Mouse (Mus musculus): Measurements from ENCODE around the gene Card9. TPM values are rescaled to one million over a fixed set of nuclear protein-coding genes. Genes with fewer than 3 reads are reported as not detected.

The Card9 gene
- 1.0 and 1.7 TPM in 2 replicates for polyA plus RNA-seq (2016; fragmentation: Nextera tagmentation; extraction: Ambion mirVana)

DNA sequence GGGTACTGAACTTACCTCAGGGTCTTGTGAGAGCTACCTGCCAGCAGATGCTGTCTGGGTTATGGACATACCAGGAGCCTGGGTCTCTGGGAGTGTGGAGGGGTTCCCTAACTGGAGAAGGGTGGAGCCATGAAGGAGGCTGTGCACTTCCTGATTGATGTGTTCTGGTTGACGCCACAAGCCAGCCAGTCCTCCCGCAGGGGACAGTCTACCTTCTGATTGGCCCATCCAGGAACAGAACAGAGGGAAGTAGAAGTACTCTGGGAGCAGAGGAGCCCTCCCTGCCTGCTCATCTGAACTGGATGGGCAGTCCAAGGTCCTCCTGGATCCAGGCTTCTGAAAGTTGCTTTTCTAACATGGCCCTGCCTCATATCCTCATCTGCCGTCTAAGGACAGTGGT is at the start of gene Card9:
Gene Card9 (minus strand): TSS at position 147 of the 400 bp plus-strand sequence.
- no peaks in the 10 kb centered on the region for H3K27me3 ChIP-seq (replicated peaks)
- H3K27ac ChIP-seq: no peak within 1 kb of the TSS
- no peak within 1 kb of the TSS for H3K9ac ChIP-seq
- no peak for ATAC-seq (ENCODE audit: low FRiP score, low read depth)
- no peak within 1 kb of the TSS for H3K4me2 ChIP-seq (replicated peaks)
- no peaks in the 10 kb centered on the region for H3K4me1 ChIP-seq
- H3K4me3 ChIP-seq: no peak within 1 kb of the TSS
- no peaks in the 10 kb centered on the region for H3K9me3 ChIP-seq
- H3K36me3 ChIP-seq: peaks cover 30% of the 10 kb centered on the region
- whole genome bisulfite sequencing: 58% methylated on average over 3 of the region's 3 CpGs

DNA sequence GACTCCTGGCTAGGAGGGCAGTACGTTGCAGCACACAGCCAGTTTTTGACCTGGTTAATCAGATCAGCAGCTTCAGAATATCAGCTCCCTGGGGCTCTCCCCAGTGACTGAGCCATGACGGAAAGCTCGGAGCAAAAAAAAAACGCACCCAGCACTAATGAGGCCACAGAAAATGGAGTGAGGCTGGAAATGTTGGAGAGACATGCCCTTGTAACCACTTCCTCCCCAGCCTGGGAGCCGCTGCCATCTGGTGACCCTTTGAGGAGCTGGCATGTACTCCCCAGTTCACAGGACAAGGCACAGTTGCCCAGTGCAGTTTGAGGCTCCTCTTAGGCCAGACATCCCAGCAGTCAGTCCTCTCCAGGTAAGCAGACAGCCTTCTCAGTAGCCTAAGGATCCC is 49.4 kb upstream of the Card9 start:
- 80% methylated on average over 5 of the region's 5 CpGs for WGBS
- Histone ChIP-seq H3K4me2 (replicated peaks) (no peak overlapping the region), H3K27ac (no peak overlapping the region), H3K9ac (no peak overlapping the region), H3K36me3 (peaks cover 59% of the 10 kb centered on the region), H3K4me1 (peaks cover 32% of the 10 kb centered on the region), H3K9me3 (no peaks in the 10 kb centered on the region), H3K27me3 (replicated peaks) (no peaks in the 10 kb centered on the region), H3K4me3 (no peak overlapping the region)
- ATAC-seq (ENCODE audit: low FRiP score, low read depth): no peak

DNA sequence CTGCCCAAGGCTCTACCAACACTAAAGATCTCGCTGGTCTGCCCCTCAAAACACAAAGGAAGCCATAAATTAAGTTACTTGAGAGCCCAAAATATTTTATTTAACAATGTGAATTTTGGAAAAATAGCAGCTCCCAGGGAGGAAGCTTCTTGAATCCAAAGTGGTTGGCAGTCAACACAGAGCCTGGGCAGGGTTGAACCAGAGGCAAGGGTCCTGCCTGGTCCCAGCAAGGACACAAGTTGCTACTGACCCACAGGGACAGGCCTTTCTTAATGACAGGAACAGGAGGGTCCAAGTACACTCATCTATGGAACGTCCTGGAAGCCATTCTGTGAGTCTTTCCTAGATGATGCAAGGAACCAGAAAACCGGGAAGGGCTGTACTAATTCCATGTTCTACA is 48.6 kb upstream of the Card9 start:
- no peaks in the 10 kb centered on the region for H3K9me3 ChIP-seq
- no peak overlapping the region for H3K9ac ChIP-seq
- peak overlapping the region; percentile 92; the same call in 1 of the 2 replicates for H3K4me3 ChIP-seq
- H3K36me3 ChIP-seq: peaks cover 53% of the 10 kb centered on the region
- H3K27me3 ChIP-seq (replicated peaks): no peaks in the 10 kb centered on the region
- peak overlapping the region; percentile 81 for H3K4me2 ChIP-seq (replicated peaks)
- ATAC-seq (ENCODE audit: low FRiP score, low read depth): peak; percentile 49; the same call in 1 of the 2 replicates
- 59% methylated on average over 3 of the region's 3 CpGs for WGBS
- H3K4me1 ChIP-seq: peaks cover 38% of the 10 kb centered on the region
- H3K27ac ChIP-seq: no peak overlapping the region

DNA sequence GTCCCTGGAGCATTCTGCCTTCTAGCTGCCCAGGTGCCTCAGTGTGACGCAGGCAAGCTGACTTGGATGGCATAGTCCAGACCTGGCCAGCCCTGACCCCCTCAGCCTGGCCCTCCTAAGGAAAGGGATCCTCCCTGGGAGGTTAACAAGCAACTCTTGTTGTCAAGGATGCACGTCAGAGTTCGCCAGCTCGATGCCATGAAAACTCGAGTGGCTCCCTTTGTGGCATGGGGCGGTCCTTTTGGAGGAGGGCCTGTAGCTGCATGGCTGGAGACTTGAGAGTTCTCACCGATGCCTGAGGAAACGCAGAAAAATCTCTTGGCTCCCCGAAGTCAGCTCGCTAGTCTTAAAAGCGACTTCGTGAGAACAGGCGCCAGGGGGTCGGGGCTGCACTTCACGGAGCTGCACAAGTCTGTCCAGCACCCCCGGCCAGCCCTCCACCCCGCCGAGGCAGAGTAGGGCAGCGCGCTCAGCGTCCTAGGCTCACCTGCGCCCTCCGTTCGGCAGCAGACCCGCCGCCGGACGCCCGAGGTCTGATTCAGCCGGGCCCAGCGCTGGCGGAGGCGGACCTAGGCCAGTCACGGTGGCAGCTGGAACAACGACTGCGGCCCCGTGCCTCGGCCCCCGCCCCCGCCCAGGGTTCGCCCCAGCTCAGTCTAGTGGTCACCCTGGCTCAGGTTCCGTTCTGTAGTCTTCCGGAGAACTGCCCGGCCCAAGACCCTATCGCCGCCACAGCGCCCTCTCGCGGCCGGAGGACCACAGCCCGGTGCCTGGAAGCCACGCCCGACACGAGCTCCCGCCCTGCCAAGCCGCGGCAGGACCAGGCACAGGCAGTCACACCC is 48.0 kb upstream of the Card9 start, which contains the start of gene Inpp5e:
Gene Inpp5e (minus strand): TSS at position 689 of the 842 bp plus-strand sequence.
- ATAC-seq (ENCODE audit: low FRiP score, low read depth): peak; percentile 94
- H3K9ac ChIP-seq: peak within 1 kb of the TSS; percentile 92
- H3K4me2 ChIP-seq (replicated peaks): peak within 1 kb of the TSS; percentile 81
- H3K27ac ChIP-seq: peak within 1 kb of the TSS; percentile 26; the same call in 1 of the 2 replicates
- peaks cover 46% of the 10 kb centered on the region for H3K36me3 ChIP-seq
- H3K4me1 ChIP-seq: peaks cover 38% of the 10 kb centered on the region
- H3K4me3 ChIP-seq: peak within 1 kb of the TSS; percentile 92
- no peaks in the 10 kb centered on the region for H3K27me3 ChIP-seq (replicated peaks)
- H3K9me3 ChIP-seq: no peaks in the 10 kb centered on the region
- under 1% methylated on average over 57 of the region's 57 CpGs for WGBS

DNA sequence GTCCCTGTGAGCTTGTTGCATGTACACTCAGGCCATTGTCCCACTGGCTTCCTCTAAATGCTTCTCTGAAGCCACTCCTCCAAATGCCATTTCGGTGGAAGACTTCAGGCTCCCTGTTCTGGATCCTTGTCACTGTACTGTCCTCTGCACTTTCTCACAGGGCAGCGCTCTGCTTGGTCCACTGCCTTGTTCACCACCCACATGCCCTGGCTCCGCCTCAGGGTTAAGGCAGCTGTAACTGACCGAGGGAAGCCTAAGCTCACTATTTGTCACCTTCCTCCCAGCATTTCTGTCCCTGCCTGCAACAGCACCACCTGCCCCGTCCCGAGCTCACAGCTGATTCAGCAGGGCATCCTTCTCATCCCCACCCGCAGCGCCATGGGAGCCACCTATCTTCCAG is 42.6 kb upstream of the Card9 start:
- no peak overlapping the region for H3K27ac ChIP-seq

DNA sequence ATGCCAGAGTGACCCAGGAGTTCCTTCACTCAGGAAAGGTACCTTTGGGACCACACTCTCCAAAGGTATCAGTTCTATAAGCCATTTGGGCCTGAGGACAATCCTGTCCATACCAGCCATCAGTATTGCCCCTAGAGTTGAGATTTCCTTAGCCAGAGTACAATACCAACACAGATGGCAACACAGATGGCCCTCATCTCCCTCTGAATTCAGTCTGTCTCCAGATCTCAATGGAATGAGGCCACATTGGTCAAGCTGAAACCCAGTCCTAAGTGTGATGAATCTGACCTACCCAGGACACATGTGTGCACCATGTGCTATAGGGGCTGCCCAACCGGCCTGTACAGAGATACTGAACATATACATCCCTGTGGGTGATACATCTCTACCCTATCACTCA is 41.5 kb upstream of the Card9 start:
- Histone ChIP-seq H3K9ac (no peak overlapping the region), H3K27me3 (replicated peaks) (no peaks in the 10 kb centered on the region), H3K27ac (no peak overlapping the region), H3K9me3 (no peaks in the 10 kb centered on the region), H3K4me1 (peaks cover 26% of the 10 kb centered on the region), H3K4me2 (replicated peaks) (no peak overlapping the region), H3K36me3 (peaks cover 51% of the 10 kb centered on the region), H3K4me3 (no peak overlapping the region)
- 89% methylated on average over 1 of the region's 1 CpGs for WGBS
- no peak for ATAC-seq (ENCODE audit: low FRiP score, low read depth)

More for the DNA sequence above, 42.6 kb upstream of the Card9 start:
- no peak overlapping the region for H3K4me3 ChIP-seq
- no peak overlapping the region for H3K4me2 ChIP-seq (replicated peaks)
- H3K27me3 ChIP-seq (replicated peaks): no peaks in the 10 kb centered on the region
- H3K36me3 ChIP-seq: peaks cover 43% of the 10 kb centered on the region
- H3K4me1 ChIP-seq: peaks cover 36% of the 10 kb centered on the region
- no peak overlapping the region for H3K9ac ChIP-seq
- WGBS: 79% methylated on average over 8 of the region's 8 CpGs
- H3K9me3 ChIP-seq: no peaks in the 10 kb centered on the region
- ATAC-seq (ENCODE audit: low FRiP score, low read depth): no peak

DNA sequence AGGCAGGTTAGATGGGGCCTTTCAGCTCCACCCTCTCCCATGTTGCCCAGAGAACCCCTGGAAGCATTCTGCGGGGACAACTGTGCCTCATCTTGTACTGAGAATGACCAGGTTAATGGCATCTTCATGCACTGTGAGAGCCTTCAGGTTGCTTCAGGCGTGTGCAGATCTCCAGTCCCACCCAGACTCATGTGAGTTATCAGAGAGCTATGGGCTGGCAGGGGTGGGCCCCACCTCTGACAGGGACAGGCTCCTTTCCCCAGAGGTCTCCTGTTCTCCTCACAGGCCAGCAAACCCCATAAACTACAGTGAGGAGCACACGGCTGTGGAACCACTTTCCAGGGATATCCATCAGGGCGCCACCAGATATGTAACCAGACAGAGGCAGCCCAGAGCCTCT is 40.3 kb upstream of the Card9 start:
- ATAC-seq (ENCODE audit: low FRiP score, low read depth): no peak
- peaks cover 13% of the 10 kb centered on the region for H3K4me1 ChIP-seq
- 90% methylated on average over 4 of the region's 4 CpGs for WGBS
- no peak overlapping the region for H3K27ac ChIP-seq
- no peak overlapping the region for H3K4me3 ChIP-seq
- H3K9me3 ChIP-seq: no peaks in the 10 kb centered on the region
- H3K36me3 ChIP-seq: peaks cover 58% of the 10 kb centered on the region
- H3K4me2 ChIP-seq (replicated peaks): no peak overlapping the region
- H3K9ac ChIP-seq: no peak overlapping the region
- H3K27me3 ChIP-seq (replicated peaks): no peaks in the 10 kb centered on the region

DNA sequence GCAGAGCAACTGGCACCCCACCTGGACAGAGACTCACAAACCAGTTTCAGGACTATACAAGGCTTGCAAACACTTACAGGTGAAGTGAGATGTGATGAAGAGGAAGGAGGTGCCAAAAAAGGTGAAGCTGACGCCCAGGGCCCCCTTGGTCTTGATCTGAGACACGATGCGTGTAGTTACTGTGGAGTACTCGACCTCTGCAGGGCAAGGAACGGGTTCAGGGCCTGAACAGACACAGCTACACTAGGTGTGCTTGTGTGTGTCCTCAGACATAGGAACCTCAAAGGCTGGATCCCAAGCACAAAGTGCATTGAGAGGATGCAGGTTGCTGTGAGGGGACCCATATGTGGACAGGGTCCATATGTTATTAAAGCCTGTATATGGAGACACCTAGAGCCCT is 39.6 kb upstream of the Card9 start:
- Histone ChIP-seq H3K9me3 (no peaks in the 10 kb centered on the region), H3K9ac (no peak overlapping the region), H3K27me3 (replicated peaks) (no peaks in the 10 kb centered on the region), H3K4me2 (replicated peaks) (no peak overlapping the region), H3K4me1 (0 out of 2 replicates have a peak, but pooled peaks cover 7% of the 10 kb centered on the region), H3K27ac (no peak overlapping the region), H3K36me3 (peaks cover 65% of the 10 kb centered on the region), H3K4me3 (no peak overlapping the region)
- WGBS: 91% methylated on average over 5 of the region's 5 CpGs
- no peak for ATAC-seq (ENCODE audit: low FRiP score, low read depth)

DNA sequence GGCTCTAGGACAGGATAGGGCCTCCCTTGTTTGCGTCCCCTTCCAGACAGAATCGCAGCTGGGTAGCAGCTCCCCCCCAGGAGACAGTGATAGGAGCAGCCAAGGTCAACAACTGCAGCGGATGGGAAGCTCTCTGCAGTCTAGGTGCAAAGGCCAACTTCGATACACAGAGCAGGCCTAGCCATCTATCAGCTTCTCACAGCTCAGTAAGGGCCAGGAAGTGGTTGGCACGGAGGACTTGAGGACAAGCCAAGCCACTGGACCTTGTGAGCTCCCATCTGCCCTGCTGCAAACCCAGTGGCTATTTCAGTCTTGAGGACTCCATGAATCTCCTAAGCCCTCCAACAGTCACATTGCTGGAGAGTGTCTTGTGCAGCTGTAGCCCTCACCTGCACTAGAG is 38.9 kb upstream of the Card9 start:
- Histone ChIP-seq H3K4me2 (replicated peaks) (no peak overlapping the region), H3K27ac (no peak overlapping the region), H3K4me3 (no peak overlapping the region), H3K36me3 (peaks cover 72% of the 10 kb centered on the region), H3K27me3 (replicated peaks) (no peaks in the 10 kb centered on the region), H3K4me1 (0 out of 2 replicates have a peak, but pooled peaks cover 1% of the 10 kb centered on the region), H3K9ac (no peak overlapping the region), H3K9me3 (no peaks in the 10 kb centered on the region)
- WGBS: 90% methylated on average over 5 of the region's 5 CpGs
- ATAC-seq (ENCODE audit: low FRiP score, low read depth): no peak

DNA sequence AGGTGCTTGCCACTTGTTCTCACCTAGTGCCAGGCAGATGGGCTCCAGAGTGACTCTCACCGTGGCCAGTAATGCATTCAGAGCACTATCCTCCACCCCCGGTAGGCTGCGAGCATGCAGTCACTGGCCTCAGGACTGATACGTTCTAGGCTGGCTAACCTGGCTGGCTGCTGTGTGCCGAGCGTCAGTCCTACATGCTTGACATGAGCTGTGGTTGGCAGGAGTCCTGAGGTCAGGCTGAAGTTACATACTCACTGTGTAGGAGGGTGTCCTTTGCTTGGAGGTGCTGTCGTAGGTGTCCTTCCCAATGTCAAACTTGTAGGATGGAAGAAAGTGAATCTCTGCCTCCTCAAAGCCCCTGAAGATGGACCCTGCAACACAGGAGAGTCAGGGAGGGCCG is 38.3 kb upstream of the Card9 start:
- WGBS: 94% methylated on average over 8 of the region's 8 CpGs
- H3K9me3 ChIP-seq: no peaks in the 10 kb centered on the region
- H3K9ac ChIP-seq: no peak overlapping the region
- no peak for ATAC-seq (ENCODE audit: low FRiP score, low read depth)
- no peaks in the 10 kb centered on the region for H3K4me1 ChIP-seq
- no peak overlapping the region for H3K4me3 ChIP-seq
- no peak overlapping the region for H3K4me2 ChIP-seq (replicated peaks)
- no peaks in the 10 kb centered on the region for H3K27me3 ChIP-seq (replicated peaks)
- H3K27ac ChIP-seq: no peak overlapping the region
- H3K36me3 ChIP-seq: peaks cover 78% of the 10 kb centered on the region

DNA sequence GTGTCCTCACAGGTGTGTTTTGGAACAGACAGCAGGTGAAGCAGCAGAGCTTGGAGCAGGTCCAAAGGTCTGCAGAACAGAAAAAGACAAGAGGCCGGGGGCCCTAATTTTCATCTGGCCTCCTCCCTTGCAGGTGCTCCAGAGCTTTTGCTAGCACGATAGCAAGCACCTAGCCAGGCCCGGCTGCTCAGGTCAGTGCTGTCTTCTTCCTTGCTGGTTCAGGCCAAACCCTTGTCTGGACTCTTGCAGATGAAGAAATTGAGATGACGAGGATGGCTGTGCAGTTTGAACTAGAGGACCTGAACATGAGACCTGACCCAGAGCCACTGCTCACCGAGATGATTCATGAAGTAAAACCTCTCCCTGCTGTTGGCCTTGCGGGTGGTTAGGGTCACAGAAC is 30.9 kb upstream of the Card9 start:
- peaks cover 73% of the 10 kb centered on the region for H3K36me3 ChIP-seq
- 92% methylated on average over 6 of the region's 6 CpGs for WGBS
- H3K9me3 ChIP-seq: no peaks in the 10 kb centered on the region
- no peak overlapping the region for H3K4me3 ChIP-seq
- H3K4me2 ChIP-seq (replicated peaks): no peak overlapping the region
- H3K9ac ChIP-seq: no peak overlapping the region
- H3K27ac ChIP-seq: no peak overlapping the region
- no peaks in the 10 kb centered on the region for H3K27me3 ChIP-seq (replicated peaks)
- H3K4me1 ChIP-seq: peaks cover 23% of the 10 kb centered on the region
- no peak for ATAC-seq (ENCODE audit: low FRiP score, low read depth)

DNA sequence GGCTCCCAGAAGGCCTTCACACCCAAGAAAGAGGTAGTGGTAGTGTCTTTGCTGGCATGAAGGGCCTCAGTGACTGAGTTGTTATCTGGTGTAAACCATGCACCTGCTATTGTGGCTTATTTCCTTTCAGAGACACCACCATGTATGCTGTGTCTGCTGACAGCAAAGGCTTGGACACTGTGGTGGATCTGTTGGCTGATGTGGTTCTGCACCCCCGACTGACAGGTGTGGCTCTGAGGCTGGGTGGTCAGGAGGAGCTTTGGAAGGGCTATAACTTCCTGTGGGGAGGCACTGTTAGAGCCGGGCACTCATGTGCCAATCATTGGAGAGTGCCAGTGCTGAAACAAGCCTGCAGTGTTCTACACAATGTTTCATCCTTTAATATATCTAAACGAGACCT is 30.2 kb upstream of the Card9 start:
- Histone ChIP-seq H3K4me2 (replicated peaks) (0 out of 2 replicates have a peak overlapping the region, but pooled peaks have one; percentile 5), H3K4me1 (peaks cover 23% of the 10 kb centered on the region), H3K4me3 (no peak overlapping the region), H3K27ac (no peak overlapping the region), H3K27me3 (replicated peaks) (no peaks in the 10 kb centered on the region), H3K9me3 (no peaks in the 10 kb centered on the region), H3K36me3 (peaks cover 73% of the 10 kb centered on the region), H3K9ac (no peak overlapping the region)
- WGBS: 91% methylated on average over 3 of the region's 3 CpGs
- no peak for ATAC-seq (ENCODE audit: low FRiP score, low read depth)

All from neural tube, embryonic 12.5 days (tissue).